Mouse (Mus musculus) heart, postnatal 0 days (tissue): ENCODE measurements around the gene Mnat1.

Experiments used
- CTCF ChIP-seq: IDR thresholded peaks from 2 replicates; pipeline ENCODE4 v1.5.1; 2016; ENCODE audit warnings: antibody characterized with exemption, control low read depth, low read depth
- EP300 ChIP-seq: IDR thresholded peaks from 2 replicates; pipeline ENCODE4 v1.6.1; 2016; ENCODE audit warnings: antibody characterized with exemption, low read depth

GRCm38 (mm10) chr12:73287609-73288008, 164.1 kb downstream of the Mnat1 start:
- TF ChIP-seq CTCF (no peak), EP300 (no peak)
